Mouse (Mus musculus) kidney, adult 11 months (tissue): Measurements from ENCODE around the gene Hils1.
"Not testable (repeated sequence)": the region's sequence is repeated elsewhere in the genome, so short reads cannot be mapped to it uniquely, and the experiment has no call there.

ENCODE experiments used
- DNase-seq: peaks from one replicate; pipeline ENCODE4 v3.0.0; 2022

The Hils1 gene

DNA sequence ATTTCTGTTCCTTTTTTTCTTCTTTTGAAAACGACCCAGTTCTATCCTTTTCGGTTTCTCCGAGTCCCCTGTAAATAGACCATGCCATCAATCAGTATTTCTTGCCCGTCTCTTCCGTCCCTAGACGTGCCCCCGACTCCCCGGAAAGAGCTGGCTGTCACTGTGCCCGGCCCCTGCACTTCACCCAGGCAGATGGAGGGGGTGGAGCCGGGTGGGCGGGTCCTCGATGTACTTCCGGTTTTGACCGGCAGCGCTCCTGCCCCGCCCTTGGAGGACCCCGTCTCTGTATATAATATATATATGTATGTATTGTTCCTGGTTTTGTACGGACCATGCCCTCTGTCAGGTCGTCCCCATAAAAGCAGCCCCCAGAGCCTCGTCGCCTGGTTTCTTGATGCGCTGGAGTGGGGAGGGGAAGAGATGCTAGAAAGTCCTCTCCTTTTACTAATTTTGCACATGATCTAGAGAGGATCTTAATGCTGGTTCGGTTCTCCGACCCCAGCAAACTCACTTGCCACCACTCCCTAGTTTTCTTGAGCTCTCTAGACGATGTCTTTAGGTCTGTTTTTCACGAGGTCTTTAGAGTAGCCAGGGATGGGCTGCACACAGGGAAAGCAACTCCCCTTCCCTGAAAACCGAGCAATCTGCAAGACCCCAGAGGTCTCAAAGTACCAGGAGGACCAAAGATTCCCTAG lies 39.3 kb downstream of the Hils1 start:
- peak; percentile 71 for DNase-seq

DNA sequence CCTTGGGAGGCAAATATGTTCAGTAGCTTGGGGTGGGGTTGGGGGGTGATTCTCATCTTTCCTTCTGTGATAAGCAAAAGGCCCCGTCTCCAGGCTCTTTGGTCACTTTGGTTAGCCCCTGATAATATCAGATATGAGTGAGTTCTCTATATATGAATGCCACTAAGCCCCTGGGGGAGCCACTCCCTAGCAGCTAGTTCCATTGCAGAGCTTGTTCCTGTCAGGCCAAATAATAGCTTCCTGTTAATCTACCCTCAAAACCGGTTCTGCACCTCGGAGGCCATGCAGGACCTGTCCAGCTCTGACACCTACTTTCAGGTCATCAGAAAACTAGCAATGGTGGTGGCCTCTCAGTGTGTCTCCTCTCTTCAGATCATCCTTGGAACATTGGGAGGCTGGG lies 40.0 kb downstream of the Hils1 start:
- DNase-seq = no peak

DNA sequence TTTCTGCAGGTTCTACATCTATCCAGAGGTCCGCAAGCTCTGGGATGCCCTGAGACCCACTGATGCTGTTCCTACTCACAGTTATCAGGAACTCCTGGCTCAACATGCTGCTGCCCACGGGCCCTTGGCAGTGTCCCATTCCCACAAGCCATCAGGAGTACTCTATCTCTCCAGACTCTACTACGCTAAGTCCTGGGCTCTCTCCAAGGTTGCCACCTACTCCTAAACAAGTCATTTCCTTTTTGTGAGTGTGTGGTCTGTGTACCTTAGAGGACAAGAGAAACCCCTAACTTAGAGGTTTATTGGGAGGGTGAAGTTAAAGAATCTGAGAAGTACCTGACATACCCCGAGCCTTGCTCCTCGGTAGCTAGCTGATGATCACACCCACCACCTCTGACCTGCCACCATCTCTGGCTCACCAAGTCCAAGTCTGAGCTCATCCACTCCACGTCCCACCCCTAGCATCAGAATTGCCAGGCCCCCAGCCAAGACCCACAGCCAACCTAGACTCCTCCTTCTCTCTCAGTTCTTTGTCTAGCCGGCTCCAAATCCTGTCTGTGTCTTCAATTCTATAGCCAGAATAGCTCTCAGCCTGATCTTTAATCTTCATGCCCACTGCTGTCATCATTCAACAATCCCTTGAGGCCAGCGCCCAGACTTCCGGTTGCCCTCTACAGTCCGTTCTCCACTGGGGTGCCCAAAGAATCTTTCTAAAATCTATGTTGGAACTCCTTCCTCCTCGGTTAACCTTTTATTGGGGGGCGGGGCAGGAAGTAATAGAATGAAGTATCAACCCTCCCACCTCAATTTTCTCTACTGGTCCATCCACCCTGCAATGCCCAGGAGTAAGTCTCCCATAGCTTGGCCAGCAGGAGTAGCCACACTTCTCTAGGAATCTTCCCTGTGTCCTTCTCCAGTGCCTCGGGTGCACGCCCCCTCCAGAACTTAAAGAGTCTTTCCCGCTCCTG lies 41.6 kb downstream of the Hils1 start:
- no peak for DNase-seq

DNA sequence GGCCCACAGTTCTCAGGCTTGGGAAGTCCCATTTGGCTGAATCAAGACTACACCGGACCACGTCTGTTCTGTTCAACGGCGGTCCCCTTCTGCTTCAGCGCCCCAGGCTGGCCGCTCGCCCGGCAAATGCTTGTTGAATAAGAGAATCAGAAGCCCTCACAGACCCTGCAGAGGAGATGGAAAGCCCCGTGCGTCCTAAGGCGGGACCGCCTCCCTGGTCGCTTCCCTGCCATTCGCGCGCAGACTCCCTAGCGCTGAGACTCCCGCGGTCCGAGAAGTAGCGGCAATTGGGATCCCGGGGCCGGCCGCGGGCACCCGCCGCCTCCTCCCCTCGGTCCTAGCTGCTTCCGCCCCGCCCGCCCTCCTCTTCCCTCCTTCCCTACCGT lies 42.2 kb downstream of the Hils1 start, which contains the start of gene Samd14:
Samd14 (plus strand) TSS at position 251 of the 386 bp plus-strand sequence.
- no peak for DNase-seq

DNA sequence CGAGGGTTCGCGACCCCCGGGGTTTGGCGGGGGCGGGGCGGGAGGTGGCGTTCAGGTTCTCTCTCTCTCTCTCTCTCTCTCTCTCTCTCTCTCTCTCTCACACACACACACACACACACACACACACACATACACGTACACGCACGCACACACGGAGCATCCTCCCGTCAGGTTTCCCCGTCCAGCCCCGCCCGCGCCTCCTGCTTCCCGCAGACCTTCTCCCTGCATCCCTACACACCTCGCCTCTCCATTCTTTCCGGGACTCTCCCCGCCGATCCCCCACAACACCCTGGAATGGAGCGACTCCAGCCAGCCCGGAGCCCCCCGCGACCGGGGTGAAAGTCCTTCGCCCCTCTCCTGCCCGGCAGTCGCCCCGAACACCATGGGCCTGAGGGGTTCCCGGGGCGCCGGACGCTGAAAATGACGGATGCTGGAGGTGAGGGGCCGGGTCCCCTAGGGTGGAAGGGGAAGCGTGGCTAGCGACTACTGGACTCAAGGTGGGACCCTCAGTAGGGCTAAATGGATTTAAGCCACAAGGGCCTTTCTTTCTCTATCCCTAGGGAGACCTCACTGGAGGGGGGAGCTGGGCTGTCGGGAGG lies 42.8 kb downstream of the Hils1 start:
- no peak for DNase-seq

DNA sequence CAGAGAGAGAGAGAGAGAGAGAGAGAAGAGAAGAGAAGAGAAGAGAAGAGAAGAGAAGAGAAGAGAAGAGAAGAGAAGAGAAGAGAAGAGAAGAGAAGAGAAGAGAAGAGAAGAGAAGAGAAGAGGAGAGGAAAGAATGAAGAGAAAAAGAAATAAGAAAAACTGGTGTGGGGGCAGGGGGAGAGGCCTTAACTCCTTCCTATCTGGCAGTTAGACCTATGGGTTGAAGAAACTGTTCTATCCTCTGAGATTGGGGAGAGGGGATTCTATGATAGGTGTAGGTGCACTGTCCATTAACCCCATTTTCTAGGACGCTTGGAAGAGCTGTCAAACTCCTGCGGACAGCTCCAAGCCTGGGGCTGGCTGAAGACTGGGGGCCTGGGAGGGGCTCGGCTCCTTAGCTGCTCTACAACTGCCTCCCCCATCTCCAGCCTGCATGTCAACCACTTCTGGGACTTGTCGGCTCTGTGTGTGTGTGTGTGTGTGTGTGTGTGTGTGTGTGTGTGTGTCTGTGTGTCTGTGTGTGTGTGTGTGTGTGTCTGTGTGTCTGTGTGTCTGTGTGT lies 43.5 kb downstream of the Hils1 start:
- DNase-seq = not testable (repeated sequence)

DNA sequence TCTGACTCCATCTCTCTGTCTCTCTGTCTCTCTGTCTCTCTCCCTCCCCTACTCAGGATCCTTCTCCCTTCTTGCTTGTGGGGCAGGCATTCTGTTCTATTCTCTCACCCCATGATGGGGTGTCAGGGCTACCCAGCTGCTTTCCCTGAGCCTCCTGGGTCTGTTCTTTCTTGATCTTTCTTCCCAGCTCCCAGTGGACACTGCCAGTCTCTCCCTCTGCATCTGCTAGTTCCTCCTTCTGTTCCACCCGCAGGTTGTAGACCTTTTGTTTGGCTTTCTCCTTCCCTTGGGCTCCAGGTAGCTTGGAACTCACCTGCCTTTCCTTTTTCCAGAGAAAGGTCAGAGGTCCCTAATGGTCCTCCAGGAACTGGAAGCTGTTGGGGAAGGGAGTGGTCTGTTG lies 44.0 kb downstream of the Hils1 start:
- DNase-seq = no peak

DNA sequence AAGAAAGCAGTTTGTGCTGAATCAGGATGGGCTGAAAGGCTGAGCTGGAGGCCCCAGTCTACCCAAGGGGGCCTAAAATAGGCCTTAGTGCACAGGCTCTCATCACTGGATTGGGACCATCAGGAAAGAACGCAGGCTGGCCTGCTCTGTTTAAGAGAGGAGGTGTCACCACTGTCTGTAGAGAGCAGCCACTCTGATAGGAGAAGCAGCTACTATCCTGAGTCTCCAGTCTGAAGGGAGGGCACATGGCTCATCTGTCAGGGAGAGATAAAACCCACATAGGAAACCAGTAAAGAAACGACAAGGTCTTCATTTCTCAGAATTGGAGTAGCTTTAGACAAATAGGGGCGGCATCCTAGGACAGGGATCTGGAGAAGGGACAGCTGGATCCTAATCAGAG lies 44.7 kb downstream of the Hils1 start:
- no peak for DNase-seq

DNA sequence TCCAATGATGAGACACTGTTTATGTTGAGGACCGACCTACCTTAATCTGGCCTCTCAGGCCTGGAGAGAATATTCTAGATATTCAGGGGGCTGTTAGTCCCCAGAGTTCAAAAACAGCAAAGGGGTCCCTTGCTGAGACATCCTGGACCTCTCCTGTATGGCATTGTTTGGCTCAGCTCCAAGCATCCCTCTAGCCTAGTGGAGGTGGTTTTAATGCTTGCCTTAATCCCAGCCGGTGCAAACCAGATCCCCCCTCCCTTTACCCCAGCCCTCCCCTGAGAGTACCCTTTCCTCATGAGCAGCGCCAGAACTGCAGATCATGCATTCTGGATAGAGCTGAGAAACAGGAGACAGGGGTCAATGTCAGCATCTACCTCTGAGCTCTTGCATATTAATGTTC lies 45.1 kb downstream of the Hils1 start:
- DNase-seq = no peak

DNA sequence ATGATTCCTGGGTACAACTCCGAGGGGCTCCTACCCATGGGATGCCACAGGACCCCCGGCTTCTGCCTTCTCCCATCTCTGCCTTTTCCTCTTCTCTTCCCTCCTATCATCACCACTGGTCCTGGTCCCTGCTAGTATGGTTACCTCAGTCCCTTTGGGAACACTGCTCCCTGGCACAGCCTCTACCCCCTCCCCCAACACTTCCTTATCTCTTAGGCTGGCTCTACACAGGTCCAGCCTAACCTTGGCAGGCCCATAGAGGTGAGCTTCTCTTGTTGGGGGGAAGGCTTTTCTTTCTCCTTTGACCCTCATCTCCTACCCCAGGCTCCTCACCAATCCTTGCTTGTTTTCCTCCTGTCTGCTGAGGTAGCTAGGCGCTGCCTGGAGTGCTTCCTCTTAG lies 48.1 kb downstream of the Hils1 start:
- no peak for DNase-seq
